Mouse (Mus musculus): ENCODE measurements at regions not wholly inside any gene's neighbourhood (a gene's known extent, or its start where the extent isn't known, plus 50 kb on each side); places are given as distances from the start of the nearest gene placed in this dataset.

- no peak overlapping the region for H3K27ac ChIP-seq
- no peaks in the 10 kb centered on the region for H3K9me3 ChIP-seq
- H3K4me1 ChIP-seq: no peaks in the 10 kb centered on the region
- ATAC-seq (ENCODE audit: insufficient number of reproducible peaks, insufficient read depth, low FRiP score, low TSS enrichment): no peak
- no peaks in the 10 kb centered on the region for H3K36me3 ChIP-seq
- H3K4me2 ChIP-seq (replicated peaks): no peak overlapping the region
- 84% methylated on average over 9 of the region's 9 CpGs for WGBS
- no peak overlapping the region for H3K4me3 ChIP-seq
- no peak overlapping the region for H3K9ac ChIP-seq
- H3K27me3 ChIP-seq: no peaks in the 10 kb centered on the region
Observed at GRCm38 (mm10) chr7:36507895-36508431, 190.0 kb upstream of the Tshz3 start.

- Histone ChIP-seq H3K36me3 (no peaks in the 10 kb centered on the region), H3K27ac (no peak overlapping the region), H3K9ac (no peak overlapping the region), H3K9me3 (no peaks in the 10 kb centered on the region), H3K4me1 (no peaks in the 10 kb centered on the region), H3K4me2 (replicated peaks) (no peak overlapping the region), H3K4me3 (no peak overlapping the region), H3K27me3 (no peaks in the 10 kb centered on the region)
- no peak for ATAC-seq (ENCODE audit: insufficient number of reproducible peaks, insufficient read depth, low FRiP score, low TSS enrichment)
- 82% methylated on average over 3 of the region's 3 CpGs for WGBS
Observed at GRCm38 (mm10) chr7:36513680-36514079, 184.2 kb upstream of the Tshz3 start.

- Histone ChIP-seq H3K9ac (no peak overlapping the region), H3K4me1 (no peaks in the 10 kb centered on the region), H3K36me3 (no peaks in the 10 kb centered on the region), H3K4me3 (no peak overlapping the region), H3K27ac (no peak overlapping the region), H3K27me3 (no peaks in the 10 kb centered on the region), H3K9me3 (no peaks in the 10 kb centered on the region), H3K4me2 (replicated peaks) (no peak overlapping the region)
- 51% methylated on average over 7 of the region's 7 CpGs for WGBS
- ATAC-seq (ENCODE audit: insufficient number of reproducible peaks, insufficient read depth, low FRiP score, low TSS enrichment): no peak
Observed at GRCm38 (mm10) chr7:36516094-36516663, 181.7 kb upstream of the Tshz3 start.

- ATAC-seq (ENCODE audit: insufficient number of reproducible peaks, insufficient read depth, low FRiP score, low TSS enrichment): no peak
- H3K4me2 ChIP-seq (replicated peaks): no peak overlapping the region
- 78% methylated on average over 4 of the region's 4 CpGs for WGBS
Observed at GRCm38 (mm10) chr7:36519027-36519426, 178.9 kb upstream of the Tshz3 start.

GRCm38 (mm10) chr7:36522960-36523359, 175.0 kb upstream of the Tshz3 start:
- no peak overlapping the region for H3K9ac ChIP-seq
- no peak for ATAC-seq (ENCODE audit: insufficient number of reproducible peaks, insufficient read depth, low FRiP score, low TSS enrichment)
- H3K36me3 ChIP-seq: no peaks in the 10 kb centered on the region
- H3K4me3 ChIP-seq: no peak overlapping the region
- WGBS: 71% methylated on average over 5 of the region's 5 CpGs
- H3K4me2 ChIP-seq (replicated peaks): no peak overlapping the region
- no peak overlapping the region for H3K27ac ChIP-seq
- no peaks in the 10 kb centered on the region for H3K27me3 ChIP-seq
- no peaks in the 10 kb centered on the region for H3K9me3 ChIP-seq
- no peaks in the 10 kb centered on the region for H3K4me1 ChIP-seq

More at GRCm38 (mm10) chr7:36519027-36519426, 178.9 kb upstream of the Tshz3 start:
- no peak overlapping the region for H3K9ac ChIP-seq
- no peak overlapping the region for H3K27ac ChIP-seq
- H3K27me3 ChIP-seq: no peaks in the 10 kb centered on the region
- no peak overlapping the region for H3K4me3 ChIP-seq
- H3K4me1 ChIP-seq: no peaks in the 10 kb centered on the region
- no peaks in the 10 kb centered on the region for H3K9me3 ChIP-seq
- no peaks in the 10 kb centered on the region for H3K36me3 ChIP-seq

GRCm38 (mm10) chr7:36526148-36526547, 171.8 kb upstream of the Tshz3 start:
- H3K9ac ChIP-seq: no peak overlapping the region
- WGBS: 56% methylated on average over 7 of the region's 7 CpGs
- H3K9me3 ChIP-seq: no peaks in the 10 kb centered on the region
- no peak overlapping the region for H3K4me2 ChIP-seq (replicated peaks)
- no peak overlapping the region for H3K4me3 ChIP-seq
- ATAC-seq (ENCODE audit: insufficient number of reproducible peaks, insufficient read depth, low FRiP score, low TSS enrichment): no peak
- no peaks in the 10 kb centered on the region for H3K4me1 ChIP-seq
- no peaks in the 10 kb centered on the region for H3K27me3 ChIP-seq
- H3K36me3 ChIP-seq: no peaks in the 10 kb centered on the region
- no peak overlapping the region for H3K27ac ChIP-seq

GRCm38 (mm10) chr7:36526692-36527091, 171.2 kb upstream of the Tshz3 start:
- H3K4me3 ChIP-seq: no peak overlapping the region
- ATAC-seq (ENCODE audit: insufficient number of reproducible peaks, insufficient read depth, low FRiP score, low TSS enrichment): no peak

GRCm38 (mm10) chr7:36529504-36530065, 168.3 kb upstream of the Tshz3 start:
- H3K4me2 ChIP-seq (replicated peaks): peak overlapping the region; percentile 23
- H3K27ac ChIP-seq: no peak overlapping the region
- H3K9me3 ChIP-seq: no peaks in the 10 kb centered on the region
- 56% methylated on average over 15 of the region's 15 CpGs for WGBS
- H3K27me3 ChIP-seq: no peaks in the 10 kb centered on the region
- H3K4me1 ChIP-seq: no peaks in the 10 kb centered on the region
- ATAC-seq (ENCODE audit: insufficient number of reproducible peaks, insufficient read depth, low FRiP score, low TSS enrichment): no peak
- H3K9ac ChIP-seq: no peak overlapping the region
- H3K36me3 ChIP-seq: no peaks in the 10 kb centered on the region
- H3K4me3 ChIP-seq: no peak overlapping the region

More at GRCm38 (mm10) chr7:36526692-36527091, 171.2 kb upstream of the Tshz3 start:
- no peak overlapping the region for H3K4me2 ChIP-seq (replicated peaks)
- H3K27me3 ChIP-seq: no peaks in the 10 kb centered on the region
- H3K36me3 ChIP-seq: no peaks in the 10 kb centered on the region
- H3K27ac ChIP-seq: no peak overlapping the region
- 67% methylated on average over 3 of the region's 3 CpGs for WGBS
- H3K9ac ChIP-seq: no peak overlapping the region
- H3K4me1 ChIP-seq: no peaks in the 10 kb centered on the region
- no peaks in the 10 kb centered on the region for H3K9me3 ChIP-seq

GRCm38 (mm10) chr7:36531559-36531958, 166.4 kb upstream of the Tshz3 start:
- Histone ChIP-seq H3K4me2 (replicated peaks) (no peak overlapping the region), H3K4me3 (no peak overlapping the region), H3K36me3 (no peaks in the 10 kb centered on the region), H3K4me1 (no peaks in the 10 kb centered on the region), H3K27me3 (no peaks in the 10 kb centered on the region), H3K9ac (no peak overlapping the region), H3K27ac (no peak overlapping the region), H3K9me3 (no peaks in the 10 kb centered on the region)
- no peak for ATAC-seq (ENCODE audit: insufficient number of reproducible peaks, insufficient read depth, low FRiP score, low TSS enrichment)
- 71% methylated on average over 1 of the region's 1 CpGs for WGBS

- H3K27me3 ChIP-seq: no peaks in the 10 kb centered on the region
- no peaks in the 10 kb centered on the region for H3K4me1 ChIP-seq
- no peak overlapping the region for H3K27ac ChIP-seq
- H3K9me3 ChIP-seq: no peaks in the 10 kb centered on the region
- WGBS: 78% methylated on average over 11 of the region's 11 CpGs
- no peak for ATAC-seq (ENCODE audit: insufficient number of reproducible peaks, insufficient read depth, low FRiP score, low TSS enrichment)
- no peak overlapping the region for H3K4me2 ChIP-seq (replicated peaks)
- H3K36me3 ChIP-seq: no peaks in the 10 kb centered on the region
- no peak overlapping the region for H3K9ac ChIP-seq
- no peak overlapping the region for H3K4me3 ChIP-seq
Observed at GRCm38 (mm10) chr7:36538111-36538510, 159.8 kb upstream of the Tshz3 start.

- H3K4me2 ChIP-seq (replicated peaks): no peak overlapping the region
- 22% methylated on average over 14 of the region's 14 CpGs for WGBS
- H3K9ac ChIP-seq: no peak overlapping the region
- no peak for ATAC-seq (ENCODE audit: insufficient number of reproducible peaks, insufficient read depth, low FRiP score, low TSS enrichment)
- H3K36me3 ChIP-seq: no peaks in the 10 kb centered on the region
- H3K9me3 ChIP-seq: no peaks in the 10 kb centered on the region
- H3K27me3 ChIP-seq: no peaks in the 10 kb centered on the region
- H3K4me3 ChIP-seq: no peak overlapping the region
- H3K27ac ChIP-seq: no peak overlapping the region
- H3K4me1 ChIP-seq: 0 out of 2 replicates have a peak, but pooled peaks cover 7% of the 10 kb centered on the region
Observed at GRCm38 (mm10) chr7:36548007-36548406, 149.9 kb upstream of the Tshz3 start.

GRCm38 (mm10) chr7:36548440-36548839, 149.5 kb upstream of the Tshz3 start:
- Histone ChIP-seq H3K4me1 (0 out of 2 replicates have a peak, but pooled peaks cover 7% of the 10 kb centered on the region), H3K27me3 (no peaks in the 10 kb centered on the region), H3K9me3 (no peaks in the 10 kb centered on the region), H3K36me3 (no peaks in the 10 kb centered on the region), H3K27ac (no peak overlapping the region), H3K4me2 (replicated peaks) (no peak overlapping the region), H3K4me3 (no peak overlapping the region), H3K9ac (no peak overlapping the region)
- WGBS: 74% methylated on average over 5 of the region's 5 CpGs
- no peak for ATAC-seq (ENCODE audit: insufficient number of reproducible peaks, insufficient read depth, low FRiP score, low TSS enrichment)
